Mouse (Mus musculus): ENCODE results near the gene Gm9945.

- TF ChIP-seq CTCF (IDR thresholded peaks at IDR 0.05; ENCODE audit: low read depth) (no peak), EP300 (IDR thresholded peaks at IDR 0.05; ENCODE audit: low read depth) (no peak)
These were observed 18.2 kb upstream of the Gm9945 start for GRCm38 (mm10) chr11:53461727-53462126.

All from heart, postnatal 0 days (tissue).